17 mouse cellular contexts compared by ENCODE assay signal in genomic region chr2:166157767-166158561, GRCm38 (mm10). TPM values are rescaled to one million over a fixed set of nuclear protein-coding genes. Genes with fewer than 3 reads are reported as not detected.
A peak's percentile ranks its signal among the peaks of the same experiment; 100 is the strongest.
DNase-seq lines count a peak whose midpoint lies in the region; ATAC-seq lines count a peak whose summit lies in the region.
"Had no signal": no experiment of that assay in that cellular context is flagged by ENCODE, and none has a peak within 500 bp of the region (broad histone marks: within the 10 kb centered on the region; RNA-seq: fewer than 3 reads in every experiment).

No protein-coding gene starts in this region.

- no peak for DNase-seq in hindbrain, embryonic 10.5 days (ENCODE audit: low spot score)
- DNase-seq in hindbrain, embryonic 11.5 days (ENCODE audit: low spot score), result no peak
- DNase-seq in lung, postnatal 10 days, result no peak
- no peak for DNase-seq in thymus, postnatal 36 days
- DNase-seq: adrenal gland, postnatal 25 days; B cell, adult 2 months; cerebellum, adult 9-10 months; kidney, adult 18-20 months; lung, adult 2 months; midbrain, embryonic 14.5 days; right cerebral cortex, postnatal 4 days; thymus, postnatal 25 days had no signal

- no peak overlapping the region for H3K9ac ChIP-seq in hindbrain, embryonic 11.5 days (ENCODE audit: low read depth, low read length)
- no peak overlapping the region for H3K9ac ChIP-seq in embryonic facial prominence, embryonic 15.5 days
- H3K9ac ChIP-seq in limb, embryonic 13.5 days, result peak overlapping the region; percentile 31; the same call in 1 of the 2 replicates
- H3K9ac ChIP-seq in kidney, embryonic 14.5 days (ENCODE audit: low read depth, low read length), result no peak overlapping the region
- H3K9ac ChIP-seq: hindbrain, embryonic 13.5 days had no signal

- WGBS in hindbrain, embryonic 10.5 days, result 73% methylated on average over 12 of the region's 12 CpGs
- 77% methylated on average over 12 of the region's 12 CpGs for WGBS in hindbrain, embryonic 11.5 days
- WGBS in embryonic facial prominence, embryonic 15.5 days, result 41% methylated on average over 12 of the region's 12 CpGs
- WGBS in limb, embryonic 13.5 days, result 10% methylated on average over 12 of the region's 12 CpGs
- 31% methylated on average over 12 of the region's 12 CpGs for WGBS in kidney, embryonic 14.5 days

- H3K4me3 ChIP-seq in hindbrain, embryonic 10.5 days, result no peak overlapping the region
- no peak overlapping the region for H3K4me3 ChIP-seq in hindbrain, embryonic 11.5 days (ENCODE audit: low read depth, low read length)
- H3K4me3 ChIP-seq in embryonic facial prominence, embryonic 15.5 days (replicated peaks), result no peak overlapping the region
- H3K4me3 ChIP-seq in limb, embryonic 13.5 days, result no peak overlapping the region
- H3K4me3 ChIP-seq in kidney, embryonic 14.5 days (ENCODE audit: low read length), result no peak overlapping the region
- H3K4me3 ChIP-seq: hindbrain, embryonic 13.5 days had no signal

- peak overlapping the region; percentile 62; the same call in 1 of the 2 replicates for H3K27ac ChIP-seq in hindbrain, embryonic 10.5 days
- no peak overlapping the region for H3K27ac ChIP-seq in hindbrain, embryonic 11.5 days (ENCODE audit: low read depth, low read length)
- 0 out of 2 replicates have a peak overlapping the region, but pooled peaks have one; percentile 7 for H3K27ac ChIP-seq in embryonic facial prominence, embryonic 15.5 days (replicated peaks)
- H3K27ac ChIP-seq in limb, embryonic 13.5 days, result peak overlapping the region; percentile 85
- no peak overlapping the region for H3K27ac ChIP-seq in kidney, embryonic 14.5 days (ENCODE audit: low read depth, low read length)
- H3K27ac ChIP-seq: hindbrain, embryonic 13.5 days; macrophage had no signal

- peaks cover 3% of the 10 kb centered on the region; the same call in 1 of the 2 replicates for H3K9me3 ChIP-seq in hindbrain, embryonic 10.5 days
- H3K9me3 ChIP-seq in hindbrain, embryonic 11.5 days (ENCODE audit: control insufficient read depth, low read length), result no peaks in the 10 kb centered on the region
- H3K9me3 ChIP-seq in embryonic facial prominence, embryonic 15.5 days (replicated peaks), result no peaks in the 10 kb centered on the region
- H3K9me3 ChIP-seq in limb, embryonic 13.5 days, result no peaks in the 10 kb centered on the region
- no peaks in the 10 kb centered on the region for H3K9me3 ChIP-seq in kidney, embryonic 14.5 days (ENCODE audit: control insufficient read depth, low read length)
- H3K9me3 ChIP-seq: hindbrain, embryonic 13.5 days had no signal

- no peak for ATAC-seq in hindbrain, embryonic 11.5 days (ENCODE audit: low FRiP score)
- ATAC-seq in embryonic facial prominence, embryonic 15.5 days (ENCODE audit: insufficient number of reproducible peaks, low FRiP score, low TSS enrichment, low read depth), result no peak
- 0 out of 2 replicates have a peak, but pooled peaks have one; percentile 2 for ATAC-seq in limb, embryonic 13.5 days (ENCODE audit: low FRiP score, low read depth)
- ATAC-seq in kidney, embryonic 14.5 days (ENCODE audit: low FRiP score, low TSS enrichment), result no peak

- peaks cover 42% of the 10 kb centered on the region for H3K27me3 ChIP-seq in hindbrain, embryonic 10.5 days (ENCODE audit: insufficient read depth, poor library complexity, severe bottlenecking)
- H3K27me3 ChIP-seq in hindbrain, embryonic 11.5 days (ENCODE audit: control insufficient read depth, insufficient read depth, low read length), result peaks cover 16% of the 10 kb centered on the region
- H3K27me3 ChIP-seq in embryonic facial prominence, embryonic 15.5 days, result no peaks in the 10 kb centered on the region
- no peaks in the 10 kb centered on the region for H3K27me3 ChIP-seq in limb, embryonic 13.5 days
- H3K27me3 ChIP-seq in kidney, embryonic 14.5 days (ENCODE audit: control insufficient read depth, insufficient read depth, low read length), result no peaks in the 10 kb centered on the region

- no peak overlapping the region for H3K4me2 ChIP-seq in hindbrain, embryonic 11.5 days (replicated peaks; ENCODE audit: low read depth, low read length)
- H3K4me2 ChIP-seq in embryonic facial prominence, embryonic 15.5 days (replicated peaks), result no peak overlapping the region
- peak overlapping the region; percentile 42 for H3K4me2 ChIP-seq in limb, embryonic 13.5 days (replicated peaks)
- no peak overlapping the region for H3K4me2 ChIP-seq in kidney, embryonic 14.5 days (replicated peaks; ENCODE audit: low read depth, low read length)
- H3K4me2 ChIP-seq: hindbrain, embryonic 13.5 days had no signal

- no peaks in the 10 kb centered on the region for H3K36me3 ChIP-seq in hindbrain, embryonic 10.5 days
- H3K36me3 ChIP-seq in hindbrain, embryonic 11.5 days (ENCODE audit: control insufficient read depth, insufficient read depth, low read length), result no peaks in the 10 kb centered on the region
- H3K36me3 ChIP-seq in embryonic facial prominence, embryonic 15.5 days, result no peaks in the 10 kb centered on the region
- H3K36me3 ChIP-seq in limb, embryonic 13.5 days, result no peaks in the 10 kb centered on the region
- H3K36me3 ChIP-seq in kidney, embryonic 14.5 days (ENCODE audit: control insufficient read depth, insufficient read depth, low read length), result no peaks in the 10 kb centered on the region
- H3K36me3 ChIP-seq: hindbrain, embryonic 13.5 days had no signal

- H3K4me1 ChIP-seq in hindbrain, embryonic 10.5 days (replicated peaks), result peaks cover 57% of the 10 kb centered on the region
- H3K4me1 ChIP-seq in hindbrain, embryonic 11.5 days (replicated peaks; ENCODE audit: control insufficient read depth, insufficient read depth, low read length), result peaks cover 10% of the 10 kb centered on the region
- H3K4me1 ChIP-seq in embryonic facial prominence, embryonic 15.5 days, result peaks cover 54% of the 10 kb centered on the region
- H3K4me1 ChIP-seq in limb, embryonic 13.5 days, result peaks cover 58% of the 10 kb centered on the region
- H3K4me1 ChIP-seq in kidney, embryonic 14.5 days (ENCODE audit: control insufficient read depth, insufficient read depth, low read length), result peaks cover 27% of the 10 kb centered on the region

RNA-seq across cellular contexts. Expression of gene Sulf2, which starts 2.5 kb away (rescaled TPM):
- polyA plus RNA-seq in hindbrain, embryonic 10.5 days (2016; fragmentation: Nextera tagmentation; extraction: Ambion mirVana), result 83.8 and 87.8 TPM in 2 replicates
- 104 and 115 TPM in 2 replicates for polyA plus RNA-seq in hindbrain, embryonic 11.5 days (2014; fragmentation: Nextera tagmentation; extraction: Ambion mirVana)
- polyA plus RNA-seq in embryonic facial prominence, embryonic 15.5 days (2015; fragmentation: Nextera tagmentation; extraction: Ambion mirVana), result 116 and 138 TPM in 2 replicates
- polyA plus RNA-seq in limb, embryonic 13.5 days (2015; fragmentation: Nextera tagmentation; extraction: Ambion mirVana), result 171 and 181 TPM in 2 replicates
- polyA plus RNA-seq in kidney, embryonic 14.5 days (2014; fragmentation: Nextera tagmentation; extraction: Ambion mirVana), result 69.3 and 80.4 TPM in 2 replicates

Comparison
In these comparisons a context has a peak if more than half of its experiments do, and no peak if none do; other contexts are left out.
1. H3K27ac ChIP-seq: peak in hindbrain, embryonic 10.5 days (single experiment), embryonic facial prominence, embryonic 15.5 days (single experiment) and limb, embryonic 13.5 days (single experiment); none in hindbrain, embryonic 11.5 days (single experiment) and kidney, embryonic 14.5 days (single experiment).